Mouse (Mus musculus) liver, embryonic 14.5 days (tissue): ENCODE results near the gene Fndc7. TPM values are rescaled to one million over a fixed set of nuclear protein-coding genes. Genes with fewer than 3 reads are reported as not detected.

ENCODE experiments used
- ATAC-seq: fragments of 200-750 bp; cut with Nextera tagmentation; 2 replicates; pipeline ENCODE4 v1.8.0; 2017; ENCODE audit warnings: moderate number of reproducible peaks, mild to moderate bottlenecking, moderate library complexity; ENCODE audit not compliant: insufficient read depth
- DNase-seq, 3 experiments: peaks; one replicate each; pipeline ENCODE4 v3.0.0-alpha.2; 2012 to 2013; ENCODE audit warnings: low read depth in 3 of 3, low spot score in 3 of 3
- H3K27ac ChIP-seq: fragments of 300-500 bp; sonication (generic); 2 replicates; pipeline ENCODE4 v1.5.1; 2014; ENCODE audit warnings: moderate library complexity, mild to moderate bottlenecking, control low read depth, inconsistent platforms
- H3K27me3 ChIP-seq: fragments of 300-500 bp; sonication (generic); 2 replicates; pipeline ENCODE4 v1.6.1; 2014; ENCODE audit warnings: mild to moderate bottlenecking, low read length, moderate library complexity; ENCODE audit not compliant: control insufficient read depth, insufficient read depth
- H3K36me3 ChIP-seq: fragments of 300-500 bp; sonication (generic); replicated peaks from 2 replicates; pipeline ENCODE4 v1.6.1; 2014; ENCODE audit warnings: low read depth; ENCODE audit not compliant: control insufficient read depth, insufficient read depth
- H3K4me1 ChIP-seq, 2 experiments: fragments of 200-500 bp in 1 of 2; fragments of 300-500 bp in 1 of 2; sonication (generic) in 1 of 2; replicated peaks; 2 replicates each; pipeline ENCODE4 v1.6.1; 2012 to 2014; ENCODE audit warnings: antibody characterized with exemption in 1 of 2, inconsistent platforms in 1 of 2, low read length in 1 of 2; ENCODE audit not compliant: control insufficient read depth in 2 of 2, insufficient read depth in 2 of 2
- H3K4me2 ChIP-seq: fragments of 300-500 bp; sonication (generic); 2 replicates; pipeline ENCODE4 v1.6.1; 2014; ENCODE audit warnings: low read depth, mild to moderate bottlenecking, control low read depth, moderate library complexity
- H3K4me3 ChIP-seq, 2 experiments: fragments of 200-500 bp in 1 of 2; fragments of 300-500 bp in 1 of 2; sonication (generic) in 1 of 2; 2 replicates each; pipeline ENCODE4 v1.5.1; 2012 to 2014; ENCODE audit warnings: low read depth in 2 of 2, low read length in 2 of 2, mild to moderate bottlenecking in 2 of 2, control low read depth in 1 of 2, inconsistent platforms in 1 of 2, moderate library complexity in 1 of 2; ENCODE audit not compliant: insufficient read depth in 1 of 2
- H3K9ac ChIP-seq: fragments of 300-500 bp; sonication (generic); replicated peaks from 2 replicates; pipeline ENCODE4 v1.6.1; 2014; ENCODE audit warnings: mild to moderate bottlenecking, control low read depth, moderate library complexity
- H3K9me3 ChIP-seq: fragments of 300-500 bp; sonication (generic); 2 replicates; pipeline ENCODE4 v1.6.1; 2016; ENCODE audit warnings: low read length, mixed read lengths; ENCODE audit not compliant: control insufficient read depth
- CTCF ChIP-seq: IDR thresholded peaks from 2 replicates; pipeline ENCODE4 v1.5.1; 2016; ENCODE audit warnings: antibody characterized with exemption, low read depth, control low read depth
- EP300 ChIP-seq: IDR thresholded peaks from 2 replicates; pipeline ENCODE4 v1.6.1; 2016; ENCODE audit warnings: antibody characterized with exemption, low read depth
- WGBS: fragments of 180-500 bp; shearing (Covaris S2); extraction: QIAGEN DNeasy Blood & Tissue Kit; methylation state at CpG from one replicate; pipeline ENCODE4 v1.1.7; 2014; ENCODE audit not compliant: insufficient replicate concordance; 5-methylcytosine and 5-hydroxymethylcytosine counted together
- polyA plus RNA-seq, 2 experiments: library from polyadenylated mRNA; depleted of rRNA in 1 of 2; stranded (reverse) in 1 of 2; unstranded in 1 of 2; fragments of >200 nt; fragmentation: Nextera tagmentation in 1 of 2; extraction: Ambion mirVana in 1 of 2; gene quantifications; 2 replicates each; pipeline versions ENCODE4 v1.2.1 to v1.2.3; 2012 to 2014

The Fndc7 gene
- polyA plus RNA-seq, 2 experiments, result not detected

DNA sequence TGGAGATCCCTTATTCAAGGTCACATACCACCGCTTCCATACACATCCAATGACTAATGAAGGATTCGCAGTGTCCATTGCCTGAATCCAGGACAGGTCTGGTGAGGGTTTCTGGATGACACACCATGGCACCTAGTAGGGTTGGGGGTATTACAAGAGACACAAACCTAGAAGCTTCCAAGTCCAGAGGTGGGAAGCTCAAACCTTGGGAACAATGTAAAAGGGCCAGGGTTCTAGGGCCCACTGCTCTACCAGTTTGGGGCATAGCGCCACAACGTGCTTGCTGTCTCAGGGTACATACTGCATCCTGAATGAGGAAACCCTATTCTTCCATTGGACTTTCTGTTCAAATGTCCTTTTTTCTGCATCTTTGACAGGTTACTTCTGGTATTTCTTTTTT, 8.8 kb upstream of the Fndc7 start:
- ATAC-seq, result no peak
- Histone ChIP-seq H3K9me3 (no peaks in the 10 kb centered on the region), H3K4me2 (no peak overlapping the region), H3K27ac (no peak overlapping the region), H3K27me3 (no peaks in the 10 kb centered on the region), H3K36me3 (peaks cover 11% of the 10 kb centered on the region), H3K4me3 (no peak overlapping the region), H3K4me1 (no peaks in the 10 kb centered on the region), H3K9ac (no peak overlapping the region)
- whole genome bisulfite sequencing, result 86% methylated on average over 4 of the region's 4 CpGs
- no peak for DNase-seq
- no peak for TF ChIP-seq CTCF
- TF ChIP-seq EP300, result no peak

DNA sequence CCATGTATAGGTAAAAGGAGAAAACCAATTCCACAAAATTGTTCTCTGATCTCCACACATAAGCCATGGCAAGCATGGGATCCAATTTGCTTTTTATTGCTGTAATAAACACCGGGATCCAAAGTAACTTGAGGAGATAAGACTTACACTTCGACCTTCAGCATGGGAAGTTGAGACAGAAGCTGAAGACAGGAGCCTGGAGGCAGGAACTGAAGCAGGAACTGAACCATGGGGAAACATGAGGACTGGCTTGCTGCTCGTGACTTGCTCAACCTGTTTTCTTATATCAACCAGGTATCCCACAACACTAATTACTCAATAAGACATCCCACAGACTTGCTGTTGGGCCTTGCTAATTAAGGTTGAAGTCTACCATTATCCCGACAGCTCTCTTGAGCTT, 3.1 kb upstream of the Fndc7 start:
- H3K4me2 ChIP-seq, result no peak overlapping the region
- no peak overlapping the region for H3K4me3 ChIP-seq
- H3K4me1 ChIP-seq, result no peaks in the 10 kb centered on the region
- ATAC-seq (no peak), DNase-seq (no peak)
- TF ChIP-seq CTCF, result no peak
- TF ChIP-seq EP300, result no peak
- 51% methylated on average over 4 of the region's 4 CpGs for WGBS
- no peaks in the 10 kb centered on the region for H3K9me3 ChIP-seq
- H3K9ac ChIP-seq, result no peak overlapping the region
- H3K27ac ChIP-seq, result no peak overlapping the region
- no peaks in the 10 kb centered on the region for H3K27me3 ChIP-seq
- H3K36me3 ChIP-seq, result no peaks in the 10 kb centered on the region

DNA sequence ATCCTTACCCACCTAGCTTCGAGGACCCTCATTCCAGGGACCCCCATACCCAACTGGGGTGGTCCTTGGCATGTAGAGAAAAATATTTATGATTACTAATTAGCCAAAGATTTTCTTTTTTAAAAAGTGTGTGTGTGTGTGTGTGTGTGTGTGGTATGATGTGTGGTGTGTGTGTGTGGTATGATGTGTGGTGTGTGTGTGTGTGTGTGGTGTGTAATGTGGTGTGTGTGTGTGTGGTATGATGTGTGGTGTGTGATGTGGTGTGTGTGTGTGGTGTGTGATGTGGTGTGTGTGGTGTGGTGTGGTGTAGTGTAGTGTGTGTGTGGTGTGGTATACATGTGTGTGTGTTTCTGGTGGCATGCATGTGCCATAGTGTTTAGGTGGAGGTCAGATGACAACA, 2.3 kb upstream of the Fndc7 start:
- ATAC-seq, result no peak
- no peak overlapping the region for H3K9ac ChIP-seq

DNA sequence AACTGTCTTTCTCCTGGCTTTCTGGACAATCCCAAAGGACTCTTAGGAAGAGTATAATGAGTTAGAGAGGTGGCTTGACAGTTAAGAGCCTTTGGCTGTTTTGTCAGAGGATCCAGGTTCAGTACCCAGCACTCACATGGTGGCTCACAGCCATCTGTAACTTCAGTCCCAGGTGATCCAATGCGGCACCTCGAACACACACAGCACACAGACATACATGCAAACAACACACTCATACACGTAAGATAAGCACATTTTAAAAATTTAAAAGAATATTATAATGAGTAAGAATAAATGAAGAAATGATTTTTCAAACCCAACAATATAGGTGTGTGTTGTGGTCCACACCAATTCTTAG, 2.2 kb downstream of the Fndc7 start:
- Histone ChIP-seq H3K27me3 (no peaks in the 10 kb centered on the region), H3K4me3 (no peak overlapping the region), H3K9me3 (no peaks in the 10 kb centered on the region), H3K9ac (no peak overlapping the region), H3K27ac (no peak overlapping the region), H3K4me1 (peaks cover 0 to 17% of the 10 kb centered on the region in 2 experiments; a peak in 2 of 4 replicates), H3K4me2 (no peak overlapping the region), H3K36me3 (no peaks in the 10 kb centered on the region)
- WGBS, result 68% methylated on average over 3 of the region's 3 CpGs
- DNase-seq, result no peak
- TF ChIP-seq CTCF, result no peak
- no peak for TF ChIP-seq EP300
- no peak for ATAC-seq

More for the DNA sequence above, 2.3 kb upstream of the Fndc7 start:
- TF ChIP-seq EP300 (no peak), CTCF (no peak)
- H3K27me3 ChIP-seq, result no peaks in the 10 kb centered on the region
- no peak overlapping the region for H3K4me3 ChIP-seq
- no peaks in the 10 kb centered on the region for H3K9me3 ChIP-seq
- no peak overlapping the region for H3K27ac ChIP-seq
- no peaks in the 10 kb centered on the region for H3K36me3 ChIP-seq
- WGBS, result 58% methylated on average over 1 of the region's 1 CpGs
- H3K4me1 ChIP-seq, result peaks cover 0 to 2% of the 10 kb centered on the region in 2 experiments; a peak in 1 of 4 replicates
- DNase-seq, result no peak
- H3K4me2 ChIP-seq, result no peak overlapping the region

DNA sequence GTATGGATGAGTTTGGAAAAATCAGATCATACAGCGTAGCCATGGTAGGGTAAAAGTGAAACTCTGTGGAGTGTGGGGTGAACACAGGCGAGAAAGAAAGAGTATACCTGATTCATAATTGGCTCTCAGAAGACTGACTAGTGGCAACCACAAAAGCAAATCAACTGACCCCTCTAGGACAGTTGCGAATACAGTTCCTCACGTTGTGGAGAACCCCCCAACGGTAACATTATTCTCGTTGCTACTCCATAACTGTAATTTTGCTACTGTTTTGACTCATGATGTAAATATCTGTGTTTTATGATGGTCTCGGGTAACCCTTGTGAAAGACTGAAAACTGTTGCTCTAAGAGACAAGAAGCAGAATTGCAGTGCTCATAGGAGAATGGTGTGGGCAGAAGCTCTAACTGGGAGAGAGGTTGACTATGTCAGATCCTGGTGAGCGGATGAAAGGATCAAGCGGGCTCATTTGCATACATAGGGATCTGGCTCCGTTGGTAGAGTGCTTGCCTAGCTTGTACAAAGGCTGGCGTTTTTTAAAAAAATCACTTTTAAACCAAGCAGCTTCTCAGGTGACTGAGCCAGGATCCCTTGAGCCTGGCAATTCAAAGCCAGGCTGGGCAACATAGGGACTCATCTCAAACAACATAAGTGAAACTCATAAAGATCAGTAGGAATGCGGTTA, 2.7 kb downstream of the Fndc7 start:
- 52% methylated on average over 12 of the region's 12 CpGs for WGBS
- ATAC-seq, result no peak
- H3K27ac ChIP-seq, result no peak overlapping the region
- H3K36me3 ChIP-seq, result no peaks in the 10 kb centered on the region
- H3K9ac ChIP-seq, result no peak overlapping the region
- H3K4me1 ChIP-seq, result peaks cover 0 to 17% of the 10 kb centered on the region in 2 experiments; a peak in 2 of 4 replicates
- no peak overlapping the region for H3K4me3 ChIP-seq
- H3K27me3 ChIP-seq, result no peaks in the 10 kb centered on the region
- H3K4me2 ChIP-seq, result no peak overlapping the region
- H3K9me3 ChIP-seq, result no peaks in the 10 kb centered on the region
- TF ChIP-seq CTCF (no peak), EP300 (no peak)
- no peak for DNase-seq
